Mouse (Mus musculus) cortical plate, adult 2 months (tissue): ENCODE results near the gene Sebox.

Experiments
- CTCF ChIP-seq: fragments of 200-500 bp; IDR thresholded peaks from 2 replicates; pipeline ENCODE4 v1.5.1; 2011; ENCODE audit warnings: mild to moderate bottlenecking, control low read depth, low read length; ENCODE audit not compliant: insufficient read depth; ENCODE audit errors: extremely low read depth
- POLR2A ChIP-seq: fragments of 200-500 bp; IDR thresholded peaks from 2 replicates; pipeline ENCODE4 v1.6.1; 2011; ENCODE audit warnings: mild to moderate bottlenecking, low read length, control low read depth; ENCODE audit not compliant: insufficient read depth; ENCODE audit errors: extremely low read depth

- TF ChIP-seq POLR2A (no peak), CTCF (no peak)
These were observed 20.2 kb downstream of the Sebox start for GRCm38 (mm10) chr11:78523241-78523955.
